Mouse (Mus musculus) heart, embryonic 14.5 days (tissue): ENCODE measurements at regions not wholly inside any gene's neighbourhood (a gene's known extent, or its start where the extent isn't known, plus 50 kb on each side); places are given as distances from the start of the nearest gene placed in this dataset.

Experiments
- ATAC-seq: fragments of 200-750 bp; cut with Nextera tagmentation; 2 replicates; pipeline ENCODE4 v1.8.0; 2017; ENCODE audit warnings: low read depth, moderate TSS enrichment; ENCODE audit not compliant: insufficient number of reproducible peaks, insufficient read depth, low FRiP score
- H3K27ac ChIP-seq, 2 experiments: fragments of 200-500 bp in 1 of 2; fragments of 300-500 bp in 1 of 2; sonication (generic) in 1 of 2; replicated peaks in 1 of 2; 2 replicates each; pipeline ENCODE4 v1.5.1; 2012 to 2014; ENCODE audit warnings: low read depth in 2 of 2, low read length in 2 of 2, control low read depth in 1 of 2, mild to moderate bottlenecking in 1 of 2, mixed read lengths in 1 of 2; ENCODE audit not compliant: control insufficient read depth in 1 of 2, insufficient read depth in 1 of 2
- H3K27me3 ChIP-seq: fragments of 300-500 bp; sonication (generic); 2 replicates; pipeline ENCODE4 v1.6.1; 2014; ENCODE audit warnings: mild to moderate bottlenecking, low read length, control low read depth; ENCODE audit not compliant: control insufficient read depth, insufficient read depth
- H3K36me3 ChIP-seq: fragments of 300-500 bp; sonication (generic); 2 replicates; pipeline ENCODE4 v1.6.1; 2014; ENCODE audit warnings: mild to moderate bottlenecking, control low read depth, low read length, mixed read lengths; ENCODE audit not compliant: control insufficient read depth, insufficient read depth
- H3K4me1 ChIP-seq, 2 experiments: fragments of 200-500 bp in 1 of 2; fragments of 300-500 bp in 1 of 2; sonication (generic) in 1 of 2; 2 replicates each; pipeline ENCODE4 v1.6.1; 2012 to 2014; ENCODE audit warnings: low read length in 2 of 2, control low read depth in 1 of 2, mixed read lengths in 1 of 2; ENCODE audit not compliant: control insufficient read depth in 2 of 2, insufficient read depth in 2 of 2
- H3K4me2 ChIP-seq: fragments of 300-500 bp; sonication (generic); 2 replicates; pipeline ENCODE4 v1.6.1; 2014; ENCODE audit warnings: mild to moderate bottlenecking, low read length
- H3K4me3 ChIP-seq, 2 experiments: fragments of 200-500 bp in 1 of 2; fragments of 300-500 bp in 1 of 2; sonication (generic) in 1 of 2; 2 replicates each; pipeline ENCODE4 v1.5.1; 2012 to 2014; ENCODE audit warnings: low read length in 2 of 2, mild to moderate bottlenecking in 2 of 2, control low read depth in 1 of 2, low read depth in 1 of 2, moderate library complexity in 1 of 2; ENCODE audit not compliant: control insufficient read depth in 1 of 2, insufficient read depth in 1 of 2
- H3K9ac ChIP-seq: fragments of 300-500 bp; sonication (generic); 2 replicates; pipeline ENCODE4 v1.6.1; 2014; ENCODE audit warnings: mild to moderate bottlenecking, low read length
- H3K9me3 ChIP-seq: fragments of 300-500 bp; sonication (generic); 2 replicates; pipeline ENCODE4 v1.6.1; 2016; ENCODE audit warnings: low read length, control low read depth; ENCODE audit not compliant: control insufficient read depth
- WGBS: fragments of 180-500 bp; shearing (Covaris S2); extraction: QIAGEN DNeasy Blood & Tissue Kit; methylation state at CpG from one replicate; pipeline ENCODE4 v1.1.7; 2014; 5-methylcytosine and 5-hydroxymethylcytosine counted together

- Histone ChIP-seq H3K36me3 (no peaks in the 10 kb centered on the region), H3K27me3 (no peaks in the 10 kb centered on the region), H3K27ac (no peak overlapping the region), H3K4me2 (no peak overlapping the region), H3K9me3 (no peaks in the 10 kb centered on the region), H3K4me3 (no peak overlapping the region), H3K9ac (no peak overlapping the region), H3K4me1 (no peaks in the 10 kb centered on the region)
- WGBS = 62% methylated on average over 2 of the region's 2 CpGs
- ATAC-seq = no peak
Observed at GRCm38 (mm10) chr1:76402854-76403253, 856.8 kb downstream of the Slc4a3 start.

GRCm38 (mm10) chr1:76404003-76404402 is 857.9 kb downstream of the Slc4a3 start:
- H3K36me3 ChIP-seq = no peaks in the 10 kb centered on the region
- WGBS = 65% methylated on average over 4 of the region's 4 CpGs
- no peak overlapping the region for H3K9ac ChIP-seq
- no peak overlapping the region for H3K4me2 ChIP-seq
- H3K27me3 ChIP-seq = no peaks in the 10 kb centered on the region
- no peaks in the 10 kb centered on the region for H3K4me1 ChIP-seq
- no peak overlapping the region for H3K4me3 ChIP-seq
- no peaks in the 10 kb centered on the region for H3K9me3 ChIP-seq
- ATAC-seq = no peak
- H3K27ac ChIP-seq = no peak overlapping the region

DNA sequence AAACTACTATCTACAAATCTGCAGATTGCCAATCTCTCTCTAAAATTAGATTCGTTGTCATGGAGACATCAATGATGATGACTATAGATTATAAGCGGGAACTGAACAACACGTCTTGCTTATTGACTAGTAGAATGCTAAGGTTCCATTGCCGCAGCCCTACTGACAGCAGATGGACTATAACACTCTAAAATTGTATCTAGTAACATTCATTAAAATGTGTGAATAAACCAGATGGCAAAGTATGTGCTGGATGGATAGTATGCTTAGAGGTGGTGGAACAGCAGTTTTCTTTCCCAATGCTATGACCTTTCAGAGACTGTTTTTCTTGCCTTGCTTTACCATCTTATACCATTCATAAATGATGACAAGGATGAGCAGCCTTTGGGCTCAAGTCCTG is 864.7 kb downstream of the Slc4a3 start:
- Histone ChIP-seq H3K27ac (no peak overlapping the region), H3K4me1 (no peaks in the 10 kb centered on the region), H3K4me2 (no peak overlapping the region), H3K36me3 (no peaks in the 10 kb centered on the region), H3K9me3 (no peaks in the 10 kb centered on the region), H3K27me3 (no peaks in the 10 kb centered on the region), H3K9ac (no peak overlapping the region), H3K4me3 (no peak overlapping the region)
- ATAC-seq = no peak
- WGBS = 86% methylated on average over 4 of the region's 4 CpGs

GRCm38 (mm10) chr1:76420525-76420924 is 874.5 kb downstream of the Slc4a3 start:
- Histone ChIP-seq H3K27me3 (no peaks in the 10 kb centered on the region), H3K4me3 (no peak overlapping the region), H3K4me2 (no peak overlapping the region), H3K9ac (no peak overlapping the region), H3K9me3 (no peaks in the 10 kb centered on the region), H3K27ac (no peak overlapping the region), H3K36me3 (no peaks in the 10 kb centered on the region), H3K4me1 (no peaks in the 10 kb centered on the region)
- WGBS = 85% methylated on average over 9 of the region's 9 CpGs
- no peak for ATAC-seq

- no peak overlapping the region for H3K9ac ChIP-seq
- no peak overlapping the region for H3K4me2 ChIP-seq
- no peaks in the 10 kb centered on the region for H3K36me3 ChIP-seq
- H3K4me3 ChIP-seq = no peak overlapping the region
- WGBS = 76% methylated on average over 7 of the region's 7 CpGs
- H3K27me3 ChIP-seq = no peaks in the 10 kb centered on the region
- no peak for ATAC-seq
- H3K27ac ChIP-seq = no peak overlapping the region
- H3K4me1 ChIP-seq = no peaks in the 10 kb centered on the region
- no peaks in the 10 kb centered on the region for H3K9me3 ChIP-seq
Observed at GRCm38 (mm10) chr1:76427439-76427838, 881.4 kb downstream of the Slc4a3 start.

- Histone ChIP-seq H3K4me1 (no peaks in the 10 kb centered on the region), H3K9ac (no peak overlapping the region), H3K9me3 (no peaks in the 10 kb centered on the region), H3K36me3 (no peaks in the 10 kb centered on the region), H3K27ac (no peak overlapping the region), H3K27me3 (no peaks in the 10 kb centered on the region), H3K4me2 (no peak overlapping the region), H3K4me3 (no peak overlapping the region)
- ATAC-seq = no peak
- WGBS = 82% methylated on average over 6 of the region's 6 CpGs
Observed at GRCm38 (mm10) chr1:76430041-76430610, 884.1 kb downstream of the Slc4a3 start.

DNA sequence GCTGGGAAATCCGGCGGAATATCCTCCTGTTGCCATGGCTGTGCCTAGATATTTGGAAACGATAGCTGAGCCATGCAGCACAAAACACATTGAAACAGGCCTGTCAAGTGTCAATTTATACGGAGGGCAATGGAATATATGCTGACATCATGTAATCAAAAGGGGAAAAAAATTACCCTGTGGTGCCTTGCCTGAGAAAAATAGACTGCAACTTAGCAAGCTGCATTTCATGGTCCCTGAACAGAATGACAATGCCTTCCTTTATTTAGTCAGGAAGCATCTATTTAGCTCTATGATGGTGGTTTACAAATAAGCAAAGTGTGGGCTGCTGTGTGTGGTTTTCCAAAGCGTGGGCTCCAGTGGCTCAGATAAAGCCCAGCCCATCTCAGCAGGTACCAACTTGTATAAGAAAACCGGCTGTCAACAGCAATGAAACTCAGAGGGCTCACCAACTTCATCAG is 887.4 kb downstream of the Slc4a3 start:
- no peaks in the 10 kb centered on the region for H3K4me1 ChIP-seq
- H3K36me3 ChIP-seq = no peaks in the 10 kb centered on the region
- no peak overlapping the region for H3K27ac ChIP-seq
- 55% methylated on average over 6 of the region's 6 CpGs for WGBS
- no peak overlapping the region for H3K9ac ChIP-seq
- H3K9me3 ChIP-seq = no peaks in the 10 kb centered on the region
- ATAC-seq = no peak
- H3K4me2 ChIP-seq = no peak overlapping the region
- H3K4me3 ChIP-seq = no peak overlapping the region
- H3K27me3 ChIP-seq = no peaks in the 10 kb centered on the region

GRCm38 (mm10) chr1:76450539-76451214 is 904.6 kb downstream of the Slc4a3 start:
- Histone ChIP-seq H3K27ac (peak overlapping the region; percentile 26 to 45), H3K9ac (no peak overlapping the region), H3K36me3 (no peaks in the 10 kb centered on the region), H3K4me2 (peak overlapping the region; percentile 3; the same call in 1 of the 2 replicates), H3K4me3 (no peak overlapping the region), H3K4me1 (peaks cover 2 to 3% of the 10 kb centered on the region in 2 experiments; a peak in 1 of 4 replicates), H3K27me3 (no peaks in the 10 kb centered on the region), H3K9me3 (no peaks in the 10 kb centered on the region)
- WGBS = 31% methylated on average over 10 of the region's 10 CpGs
- ATAC-seq = no peak; the same call in 1 of the 2 replicates
